Mouse (Mus musculus): ENCODE data around the gene Commd1. TPM values are rescaled to one million over a fixed set of nuclear protein-coding genes. Genes with fewer than 3 reads are reported as not detected.

Commd1 gene
- polyA plus RNA-seq, 1 experiment from 2014 or later = 366 TPM

- Histone ChIP-seq H3K4me3 (no peak overlapping the region), H3K4me2 (replicated peaks) (no peak overlapping the region), H3K9me3 (no peaks in the 10 kb centered on the region), H3K4me1 (no peaks in the 10 kb centered on the region), H3K9ac (no peak overlapping the region), H3K36me3 (no peaks in the 10 kb centered on the region), H3K27me3 (no peaks in the 10 kb centered on the region), H3K27ac (no peak overlapping the region)
- 94% methylated on average over 4 of the region's 4 CpGs for WGBS
- no peak for ATAC-seq (ENCODE audit: insufficient number of reproducible peaks, insufficient read depth, low FRiP score, low TSS enrichment)
Measured at GRCm38 (mm10) chr11:22937716-22938316, 44.4 kb downstream of the Commd1 start.

GRCm38 (mm10) chr11:22936446-22937125 lies 45.6 kb downstream of the Commd1 start:
- Histone ChIP-seq H3K4me2 (replicated peaks) (no peak overlapping the region), H3K36me3 (no peaks in the 10 kb centered on the region), H3K9me3 (no peaks in the 10 kb centered on the region), H3K4me3 (no peak overlapping the region), H3K27me3 (no peaks in the 10 kb centered on the region), H3K9ac (no peak overlapping the region), H3K27ac (no peak overlapping the region), H3K4me1 (no peaks in the 10 kb centered on the region)
- no peak for ATAC-seq (ENCODE audit: insufficient number of reproducible peaks, insufficient read depth, low FRiP score, low TSS enrichment)
- 63% methylated on average over 5 of the region's 5 CpGs for WGBS

- no peak overlapping the region for H3K4me2 ChIP-seq (replicated peaks)
- H3K27me3 ChIP-seq = no peaks in the 10 kb centered on the region
- H3K9ac ChIP-seq = no peak overlapping the region
- H3K4me3 ChIP-seq = no peak overlapping the region
- no peak overlapping the region for H3K27ac ChIP-seq
- H3K9me3 ChIP-seq = no peaks in the 10 kb centered on the region
- no peak for ATAC-seq (ENCODE audit: insufficient number of reproducible peaks, insufficient read depth, low FRiP score, low TSS enrichment)
- no peaks in the 10 kb centered on the region; the same call in 1 of the 2 replicates for H3K4me1 ChIP-seq
- H3K36me3 ChIP-seq = no peaks in the 10 kb centered on the region
Measured at GRCm38 (mm10) chr11:22932167-22932566, 50.0 kb downstream of the Commd1 start.

- H3K36me3 ChIP-seq = no peaks in the 10 kb centered on the region
- no peak overlapping the region for H3K4me2 ChIP-seq (replicated peaks)
- no peak overlapping the region for H3K27ac ChIP-seq
- H3K4me3 ChIP-seq = no peak overlapping the region
- H3K9me3 ChIP-seq = no peaks in the 10 kb centered on the region
- no peak for ATAC-seq (ENCODE audit: insufficient number of reproducible peaks, insufficient read depth, low FRiP score, low TSS enrichment)
- no peaks in the 10 kb centered on the region for H3K27me3 ChIP-seq
- WGBS = 85% methylated on average over 2 of the region's 2 CpGs
- H3K9ac ChIP-seq = no peak overlapping the region
- H3K4me1 ChIP-seq = no peaks in the 10 kb centered on the region; the same call in 1 of the 2 replicates
Measured at GRCm38 (mm10) chr11:22931320-22931905, 50.8 kb downstream of the Commd1 start.

- no peak for ATAC-seq (ENCODE audit: insufficient number of reproducible peaks, insufficient read depth, low FRiP score, low TSS enrichment)
- Histone ChIP-seq H3K36me3 (no peaks in the 10 kb centered on the region), H3K27me3 (no peaks in the 10 kb centered on the region), H3K4me2 (replicated peaks) (no peak overlapping the region), H3K4me1 (no peaks in the 10 kb centered on the region; the same call in 1 of the 2 replicates), H3K9ac (no peak overlapping the region), H3K9me3 (no peaks in the 10 kb centered on the region), H3K4me3 (no peak overlapping the region), H3K27ac (no peak overlapping the region)
- WGBS = 71% methylated on average over 2 of the region's 2 CpGs
Measured at GRCm38 (mm10) chr11:22930129-22930528, 52.1 kb downstream of the Commd1 start.

GRCm38 (mm10) chr11:22928586-22929169 lies 53.5 kb downstream of the Commd1 start:
- no peak for ATAC-seq (ENCODE audit: insufficient number of reproducible peaks, insufficient read depth, low FRiP score, low TSS enrichment)
- no peaks in the 10 kb centered on the region for H3K36me3 ChIP-seq
- 82% methylated on average over 8 of the region's 8 CpGs for WGBS

GRCm38 (mm10) chr11:22923606-22924005 lies 58.6 kb downstream of the Commd1 start:
- Histone ChIP-seq H3K4me2 (replicated peaks) (no peak overlapping the region), H3K4me3 (no peak overlapping the region), H3K9ac (no peak overlapping the region), H3K36me3 (no peaks in the 10 kb centered on the region), H3K27me3 (no peaks in the 10 kb centered on the region), H3K27ac (no peak overlapping the region), H3K9me3 (no peaks in the 10 kb centered on the region), H3K4me1 (no peaks in the 10 kb centered on the region)
- no peak for ATAC-seq (ENCODE audit: insufficient number of reproducible peaks, insufficient read depth, low FRiP score, low TSS enrichment)
- WGBS = 74% methylated on average over 2 of the region's 2 CpGs

More at GRCm38 (mm10) chr11:22928586-22929169, 53.5 kb downstream of the Commd1 start:
- H3K9me3 ChIP-seq = no peaks in the 10 kb centered on the region
- H3K9ac ChIP-seq = no peak overlapping the region
- H3K4me2 ChIP-seq (replicated peaks) = no peak overlapping the region
- H3K27me3 ChIP-seq = no peaks in the 10 kb centered on the region
- no peak overlapping the region for H3K27ac ChIP-seq
- no peak overlapping the region for H3K4me3 ChIP-seq
- H3K4me1 ChIP-seq = no peaks in the 10 kb centered on the region; the same call in 1 of the 2 replicates

GRCm38 (mm10) chr11:22922546-22922945 lies 59.6 kb downstream of the Commd1 start:
- no peak overlapping the region for H3K4me3 ChIP-seq
- H3K9ac ChIP-seq = no peak overlapping the region
- no peaks in the 10 kb centered on the region for H3K27me3 ChIP-seq
- no peaks in the 10 kb centered on the region for H3K9me3 ChIP-seq
- H3K36me3 ChIP-seq = no peaks in the 10 kb centered on the region
- ATAC-seq (ENCODE audit: insufficient number of reproducible peaks, insufficient read depth, low FRiP score, low TSS enrichment) = no peak
- WGBS = 74% methylated on average over 2 of the region's 2 CpGs
- no peaks in the 10 kb centered on the region for H3K4me1 ChIP-seq
- H3K27ac ChIP-seq = no peak overlapping the region
- no peak overlapping the region for H3K4me2 ChIP-seq (replicated peaks)

- WGBS = 72% methylated on average over 2 of the region's 2 CpGs
- no peak for ATAC-seq (ENCODE audit: insufficient number of reproducible peaks, insufficient read depth, low FRiP score, low TSS enrichment)
- Histone ChIP-seq H3K9me3 (no peaks in the 10 kb centered on the region), H3K27ac (no peak overlapping the region), H3K4me1 (no peaks in the 10 kb centered on the region), H3K4me2 (replicated peaks) (no peak overlapping the region), H3K4me3 (no peak overlapping the region), H3K27me3 (no peaks in the 10 kb centered on the region), H3K9ac (no peak overlapping the region), H3K36me3 (no peaks in the 10 kb centered on the region)
Measured at GRCm38 (mm10) chr11:22919336-22919735, 62.8 kb downstream of the Commd1 start.

- H3K36me3 ChIP-seq = no peaks in the 10 kb centered on the region
- H3K9me3 ChIP-seq = no peaks in the 10 kb centered on the region
- ATAC-seq (ENCODE audit: insufficient number of reproducible peaks, insufficient read depth, low FRiP score, low TSS enrichment) = no peak
- no peaks in the 10 kb centered on the region for H3K4me1 ChIP-seq
- H3K4me2 ChIP-seq (replicated peaks) = no peak overlapping the region
- no peak overlapping the region for H3K4me3 ChIP-seq
- no peak overlapping the region for H3K27ac ChIP-seq
- 90% methylated on average over 7 of the region's 7 CpGs for WGBS
- H3K27me3 ChIP-seq = no peaks in the 10 kb centered on the region
- H3K9ac ChIP-seq = no peak overlapping the region
Measured at GRCm38 (mm10) chr11:22917786-22918185, 64.4 kb downstream of the Commd1 start.

- Histone ChIP-seq H3K4me2 (replicated peaks) (no peak overlapping the region), H3K4me3 (no peak overlapping the region), H3K27me3 (no peaks in the 10 kb centered on the region), H3K27ac (no peak overlapping the region), H3K9me3 (no peaks in the 10 kb centered on the region), H3K9ac (no peak overlapping the region), H3K4me1 (no peaks in the 10 kb centered on the region), H3K36me3 (no peaks in the 10 kb centered on the region)
- 81% methylated on average over 4 of the region's 4 CpGs for WGBS
- no peak for ATAC-seq (ENCODE audit: insufficient number of reproducible peaks, insufficient read depth, low FRiP score, low TSS enrichment)
Measured at GRCm38 (mm10) chr11:22913744-22914143, 68.4 kb downstream of the Commd1 start.

- ATAC-seq (ENCODE audit: insufficient number of reproducible peaks, insufficient read depth, low FRiP score, low TSS enrichment) = no peak
- H3K4me2 ChIP-seq (replicated peaks) = no peak overlapping the region
- no peaks in the 10 kb centered on the region for H3K27me3 ChIP-seq
- no peak overlapping the region for H3K9ac ChIP-seq
- no peaks in the 10 kb centered on the region for H3K4me1 ChIP-seq
- H3K27ac ChIP-seq = no peak overlapping the region
- H3K9me3 ChIP-seq = no peaks in the 10 kb centered on the region
- WGBS = 95% methylated on average over 7 of the region's 7 CpGs
- H3K36me3 ChIP-seq = no peaks in the 10 kb centered on the region
- no peak overlapping the region for H3K4me3 ChIP-seq
Measured at GRCm38 (mm10) chr11:22911831-22912230, 70.4 kb downstream of the Commd1 start.
